Comparison of ENCODE assay signal across 14 mouse cellular contexts in genomic region chr17:34639461-34640255, GRCm38 (mm10). TPM values are rescaled to one million over a fixed set of nuclear protein-coding genes. Genes with fewer than 3 reads are reported as not detected.
DNase-seq lines count a peak whose midpoint lies in the region; ATAC-seq lines count a peak whose summit lies in the region.
"Had no signal": no experiment of that assay in that cellular context is flagged by ENCODE, and none has a peak within 500 bp of the region (broad histone marks: within the 10 kb centered on the region; RNA-seq: fewer than 3 reads in every experiment).

No protein-coding gene starts in this region.

- H3K4me3 ChIP-seq in midbrain, embryonic 13.5 days (replicated peaks): no peak overlapping the region
- no peak overlapping the region for H3K4me3 ChIP-seq in midbrain, embryonic 14.5 days (replicated peaks; ENCODE audit: low read depth, low read length)
- peak overlapping the region; percentile 53 for H3K4me3 ChIP-seq in megakaryocyte, embryonic 14.5 days (replicated peaks)
- H3K4me3 ChIP-seq: embryonic facial prominence, embryonic 15.5 days; hindbrain, embryonic 15.5 days; lung, embryonic 15.5 days; neural tube, embryonic 12.5 days had no signal

- H3K9me3 ChIP-seq in midbrain, embryonic 13.5 days: no peaks in the 10 kb centered on the region
- no peaks in the 10 kb centered on the region for H3K9me3 ChIP-seq in midbrain, embryonic 14.5 days (ENCODE audit: control insufficient read depth, low read length)
- peaks cover 5% of the 10 kb centered on the region for H3K9me3 ChIP-seq in megakaryocyte, embryonic 14.5 days
- H3K9me3 ChIP-seq: embryonic facial prominence, embryonic 15.5 days; hindbrain, embryonic 15.5 days; lung, embryonic 15.5 days; neural tube, embryonic 12.5 days had no signal

- no peak for ATAC-seq in midbrain, embryonic 13.5 days
- no peak for ATAC-seq in midbrain, embryonic 14.5 days (ENCODE audit: low FRiP score, low TSS enrichment)
- ATAC-seq in activated CD4-positive, CD25-positive, alpha-beta regulatory T cell, adult 4 months: no peak

- H3K36me3 ChIP-seq in midbrain, embryonic 13.5 days: no peaks in the 10 kb centered on the region
- H3K36me3 ChIP-seq in midbrain, embryonic 14.5 days (ENCODE audit: control insufficient read depth, insufficient read depth, low read length): no peaks in the 10 kb centered on the region
- H3K36me3 ChIP-seq in megakaryocyte, embryonic 14.5 days (replicated peaks; ENCODE audit: low read length): no peaks in the 10 kb centered on the region
- H3K36me3 ChIP-seq: embryonic facial prominence, embryonic 15.5 days; hindbrain, embryonic 15.5 days; lung, embryonic 15.5 days; neural tube, embryonic 12.5 days had no signal

- H3K27ac ChIP-seq in midbrain, embryonic 13.5 days: 0 out of 2 replicates have a peak overlapping the region, but pooled peaks have one; percentile 12
- H3K27ac ChIP-seq in midbrain, embryonic 14.5 days (replicated peaks; ENCODE audit: low read depth, low read length): no peak overlapping the region
- H3K27ac ChIP-seq: lung, embryonic 15.5 days; neural tube, embryonic 12.5 days had no signal

- WGBS in midbrain, embryonic 13.5 days: 84% methylated on average over 7 of the region's 7 CpGs
- 86% methylated on average over 7 of the region's 7 CpGs for WGBS in midbrain, embryonic 14.5 days

- peak; percentile 94 for DNase-seq in heart, adult 11 months
- DNase-seq in heart, adult 8-10 months (ENCODE audit: low spot score): no peak
- no peak for DNase-seq in midbrain, embryonic 14.5 days
- DNase-seq in cerebellum, adult 8-10 months: peak; percentile 40
- DNase-seq in left cerebral cortex, adult 11 months (ENCODE audit: low spot score): no peak
- DNase-seq: gastrocnemius, postnatal 25 days; right cerebral cortex, postnatal 4 days had no signal

- H3K4me2 ChIP-seq in midbrain, embryonic 13.5 days (replicated peaks): no peak overlapping the region
- no peak overlapping the region for H3K4me2 ChIP-seq in midbrain, embryonic 14.5 days (ENCODE audit: low read length)
- H3K4me2 ChIP-seq: embryonic facial prominence, embryonic 15.5 days; hindbrain, embryonic 15.5 days; lung, embryonic 15.5 days; neural tube, embryonic 12.5 days had no signal

- H3K9ac ChIP-seq in midbrain, embryonic 13.5 days (replicated peaks): 0 out of 2 replicates have a peak overlapping the region, but pooled peaks have one; percentile 34
- H3K9ac ChIP-seq in midbrain, embryonic 14.5 days (replicated peaks; ENCODE audit: low read length): no peak overlapping the region
- H3K9ac ChIP-seq: embryonic facial prominence, embryonic 15.5 days; hindbrain, embryonic 15.5 days; lung, embryonic 15.5 days; neural tube, embryonic 12.5 days had no signal

- H3K27me3 ChIP-seq in midbrain, embryonic 13.5 days: no peaks in the 10 kb centered on the region; the same call in 1 of the 2 replicates
- H3K27me3 ChIP-seq in midbrain, embryonic 14.5 days (ENCODE audit: control insufficient read depth, insufficient read depth, low read length): no peaks in the 10 kb centered on the region
- peaks cover 11% of the 10 kb centered on the region for H3K27me3 ChIP-seq in megakaryocyte, embryonic 14.5 days (replicated peaks)
- H3K27me3 ChIP-seq: embryonic facial prominence, embryonic 15.5 days; hindbrain, embryonic 15.5 days; neural tube, embryonic 12.5 days had no signal

- H3K4me1 ChIP-seq in midbrain, embryonic 13.5 days (replicated peaks): peaks cover 17% of the 10 kb centered on the region
- no peaks in the 10 kb centered on the region for H3K4me1 ChIP-seq in midbrain, embryonic 14.5 days (ENCODE audit: control insufficient read depth, insufficient read depth, low read length)
- peaks cover 81% of the 10 kb centered on the region for H3K4me1 ChIP-seq in megakaryocyte, embryonic 14.5 days

RNA-seq across cellular contexts. Expression of gene Fkbpl, which starts 4.9 kb away (rescaled TPM):
- total RNA-seq in heart, adult 8-10 months (2022): 1 to 10 TPM; 6.9 to 9.7 (median 8.6) TPM
- 17.0 and 18.9 TPM in 2 replicates for polyA plus RNA-seq in midbrain, embryonic 13.5 days (2015; fragmentation: Nextera tagmentation; extraction: Ambion mirVana)
- 11.2 and 14.5 TPM in 2 replicates for polyA plus RNA-seq in midbrain, embryonic 14.5 days (2014; fragmentation: Nextera tagmentation; extraction: Ambion mirVana)
- polyA plus RNA-seq in megakaryocyte, embryonic 14.5 days (2012; ENCODE audit: insufficient read depth, low replicate concordance): 6.1 and 22.5 TPM in 2 replicates
- 1 to 10 TPM; 3.5 to 5.4 TPM for polyA plus RNA-seq in activated CD4-positive, CD25-positive, alpha-beta regulatory T cell, adult 4 months (2017; shearing (Covaris generic))

RNA-seq across cellular contexts. Expression of gene Atf6b, which starts 7.3 kb away (rescaled TPM):
- 10 to 100 TPM; 14.4 to 19.9 (median 16.0) TPM for total RNA-seq in heart, adult 8-10 months (2022)
- polyA plus RNA-seq in midbrain, embryonic 13.5 days (2015; fragmentation: Nextera tagmentation; extraction: Ambion mirVana): 118 and 122 TPM in 2 replicates
- polyA plus RNA-seq in midbrain, embryonic 14.5 days (2014; fragmentation: Nextera tagmentation; extraction: Ambion mirVana): 97.1 TPM in 2 replicates
- polyA plus RNA-seq in megakaryocyte, embryonic 14.5 days (2012; ENCODE audit: insufficient read depth, low replicate concordance): 192 and 427 TPM in 2 replicates
- polyA plus RNA-seq in activated CD4-positive, CD25-positive, alpha-beta regulatory T cell, adult 4 months (2017; shearing (Covaris generic)): 10 to 100 TPM; 15.6 to 26.7 TPM

RNA-seq across cellular contexts. Expression of gene Prrt1, which starts 10.3 kb away (rescaled TPM):
- total RNA-seq in heart, adult 8-10 months (2022): 1 to 10 TPM in 3 of 4 experiments, under 1 TPM in 1; 0.92 to 1.4 (median 1.1) TPM
- 7.4 and 7.5 TPM in 2 replicates for polyA plus RNA-seq in midbrain, embryonic 13.5 days (2015; fragmentation: Nextera tagmentation; extraction: Ambion mirVana)
- 12.4 and 13.6 TPM in 2 replicates for polyA plus RNA-seq in midbrain, embryonic 14.5 days (2014; fragmentation: Nextera tagmentation; extraction: Ambion mirVana)
- not detected in 2 replicates for polyA plus RNA-seq in megakaryocyte, embryonic 14.5 days (2012; ENCODE audit: insufficient read depth, low replicate concordance)
- polyA plus RNA-seq in activated CD4-positive, CD25-positive, alpha-beta regulatory T cell, adult 4 months (2017; shearing (Covaris generic)): 1 to 10 TPM in 1 of 2 experiments, under 1 TPM in 1; 0.34 to 1.4 TPM

RNA-seq across cellular contexts. Expression of gene Ppt2, which starts 11.3 kb away (rescaled TPM):
- 10 to 100 TPM; 48.1 to 68.8 (median 59.5) TPM for total RNA-seq in heart, adult 8-10 months (2022)
- polyA plus RNA-seq in midbrain, embryonic 13.5 days (2015; fragmentation: Nextera tagmentation; extraction: Ambion mirVana): 22.3 and 23.3 TPM in 2 replicates
- polyA plus RNA-seq in midbrain, embryonic 14.5 days (2014; fragmentation: Nextera tagmentation; extraction: Ambion mirVana): 23.4 and 25.5 TPM in 2 replicates
- polyA plus RNA-seq in megakaryocyte, embryonic 14.5 days (2012; ENCODE audit: insufficient read depth, low replicate concordance): 40.9 and 74.9 TPM in 2 replicates
- 10 to 100 TPM; 13.3 to 16.8 TPM for polyA plus RNA-seq in activated CD4-positive, CD25-positive, alpha-beta regulatory T cell, adult 4 months (2017; shearing (Covaris generic))

RNA-seq across cellular contexts. Expression of gene Egfl8, which starts 23.9 kb away (rescaled TPM):
- 1 to 10 TPM in 3 of 4 experiments, under 1 TPM in 1; 0.94 to 1.3 (median 1.0) TPM for total RNA-seq in heart, adult 8-10 months (2022)
- 6.8 and 8.6 TPM in 2 replicates for polyA plus RNA-seq in midbrain, embryonic 13.5 days (2015; fragmentation: Nextera tagmentation; extraction: Ambion mirVana)
- polyA plus RNA-seq in midbrain, embryonic 14.5 days (2014; fragmentation: Nextera tagmentation; extraction: Ambion mirVana): 6.7 and 9.5 TPM in 2 replicates
- polyA plus RNA-seq in megakaryocyte, embryonic 14.5 days (2012; ENCODE audit: insufficient read depth, low replicate concordance): 1.9 TPM in 1 of 2 replicates, not detected in the other
- polyA plus RNA-seq in activated CD4-positive, CD25-positive, alpha-beta regulatory T cell, adult 4 months (2017; shearing (Covaris generic)): 1 to 10 TPM; 1.3 to 1.9 TPM

Comparison
In these comparisons a context has a peak if more than half of its experiments do, and no peak if none do; other contexts are left out.
1. DNase-seq: peak in heart, adult 11 months (single experiment) and cerebellum, adult 8-10 months (single experiment); none in heart, adult 8-10 months (single experiment), midbrain, embryonic 14.5 days (single experiment) and left cerebral cortex, adult 11 months (single experiment).